Mouse (Mus musculus) liver, adult 2 months (tissue): ENCODE results near the gene Cx3cr1.

ENCODE experiments used
- CTCF ChIP-seq: fragments of 200-500 bp; IDR thresholded peaks from 2 replicates; pipeline ENCODE4 v1.5.1; 2011; ENCODE audit warnings: low read depth, low read length, control low read depth
- POLR2A ChIP-seq: fragments of 200-500 bp; IDR thresholded peaks from 2 replicates; pipeline ENCODE4 v1.6.1; 2011; ENCODE audit warnings: low read length, control low read depth; ENCODE audit not compliant: insufficient read depth; ENCODE audit errors: extremely low read depth

- no peak for TF ChIP-seq CTCF
- TF ChIP-seq POLR2A: no peak
These were observed 174.5 kb downstream of the Cx3cr1 start for GRCm38 (mm10) chr9:119895040-119895721.
